Mouse (Mus musculus): ENCODE data around the gene 9530068E07Rik. TPM values are rescaled to one million over a fixed set of nuclear protein-coding genes. Genes with fewer than 3 reads are reported as not detected.

9530068E07Rik gene
- total and polyA plus RNA-seq, 3 experiments: 75.7 to 85.9 TPM; not detected in 1

DNA sequence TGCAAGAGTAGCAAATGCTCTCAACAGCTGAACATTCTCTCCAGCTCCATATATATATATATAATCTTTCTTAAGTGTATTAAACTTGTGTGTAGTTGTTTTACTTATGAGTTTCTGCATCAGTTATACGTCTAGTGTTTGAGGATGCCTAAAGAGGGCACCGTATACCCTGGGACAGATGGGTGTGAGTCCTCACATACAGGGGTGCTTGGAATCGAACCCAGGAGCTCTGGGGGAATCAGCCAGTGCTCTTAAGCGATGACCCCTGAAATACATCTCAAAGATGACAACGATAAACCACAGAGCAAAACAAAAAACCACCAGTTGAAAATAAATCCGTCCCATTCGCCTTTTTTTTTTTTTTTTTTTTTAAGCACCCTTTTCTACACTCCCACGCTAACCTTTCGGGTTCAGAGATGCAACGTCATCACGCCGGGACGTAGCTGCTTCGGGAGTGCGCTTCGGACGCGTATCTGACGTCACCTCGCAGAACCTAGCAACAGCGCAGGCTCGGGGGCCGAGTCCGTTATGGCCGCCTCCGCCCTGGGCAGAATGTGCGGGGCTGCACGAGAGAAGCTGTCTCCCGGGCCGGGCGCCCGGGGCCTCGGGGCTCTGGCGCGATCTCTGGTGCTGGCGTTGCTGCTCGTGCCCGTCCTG is at the start of gene 9530068E07Rik (continued):
- no peak for TF ChIP-seq BHLHE40 (IDR thresholded peaks at IDR 0.05; ENCODE audit: borderline replicate concordance, low read depth, low read length)
- peak; percentile 94 for TF ChIP-seq POLR2AphosphoS2 (IDR thresholded peaks at IDR 0.05; ENCODE audit: low read length)
- TF ChIP-seq E2F4 (IDR thresholded peaks at IDR 0.05; ENCODE audit: borderline replicate concordance, low read depth, low read length): 0 out of 2 replicates have a peak, but pooled peaks have one; percentile 24
- peak; percentile 69 for TF ChIP-seq MYC (IDR thresholded peaks at IDR 0.05; ENCODE audit: low read depth, low read length)

DNA sequence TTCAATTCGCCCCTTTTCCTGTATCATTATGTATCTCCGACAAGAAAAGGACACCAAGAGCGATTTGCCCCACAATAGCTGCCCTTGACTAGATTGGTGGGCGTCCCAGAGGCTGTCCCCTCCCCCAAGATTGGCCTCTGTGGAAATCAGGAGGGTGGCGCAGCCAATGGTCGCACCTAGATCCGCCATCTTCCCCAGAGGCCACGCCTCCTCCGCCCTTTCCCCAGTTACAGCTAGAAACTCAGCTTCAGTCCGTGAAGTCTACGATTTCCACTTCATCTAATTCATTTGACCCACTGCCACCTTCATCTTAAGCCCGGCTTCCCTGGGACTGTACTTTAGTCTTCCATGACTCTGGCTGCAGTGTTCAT is 49.6 kb upstream of the 9530068E07Rik start:
- Histone ChIP-seq H3K79me2 (ENCODE audit: control insufficient read depth, insufficient read depth, low read length, poor library complexity) (no peaks in the 10 kb centered on the region), H3K4me1 (ENCODE audit: control insufficient read depth in 1 of 2, insufficient read depth in 2 of 2, low read length in 2 of 2) (peaks cover 4 to 25% of the 10 kb centered on the region in 2 experiments), H3K4me3 (ENCODE audit: control insufficient read depth in 1 of 2, insufficient read depth in 1 of 2, low read depth in 2 of 2, low read length in 2 of 2) (peak overlapping the region; percentile 57 to 69), H3K27me3 (ENCODE audit: control insufficient read depth in 1 of 2, insufficient read depth in 2 of 2, low read length in 2 of 2) (no peaks in the 10 kb centered on the region), H3K36me3 (ENCODE audit: control insufficient read depth in 1 of 2, insufficient read depth in 2 of 2, low read length in 2 of 2) (peaks cover 0 to 9% of the 10 kb centered on the region in 2 experiments; a peak in 2 of 4 replicates), H3K9me3 (replicated peaks; ENCODE audit: insufficient read depth, low read length) (no peaks in the 10 kb centered on the region), H3K9ac (ENCODE audit: control insufficient read depth, low read depth, low read length, poor library complexity, severe bottlenecking) (peak overlapping the region; percentile 38), H3K27ac (ENCODE audit: control insufficient read depth, low read depth, low read length) (peak overlapping the region; percentile 3; the same call in 1 of the 2 replicates)
- TF ChIP-seq CTCF (IDR thresholded peaks at IDR 0.05 in 2 of 3, conservative IDR thresholded peaks at IDR 0.05 in 1 of 3; ENCODE audit: control insufficient read depth in 1 of 3, insufficient read depth in 1 of 3, low read depth in 2 of 3, low read length in 3 of 3, poor library complexity in 1 of 3, severe bottlenecking in 1 of 3) (no peak), POLR2A (IDR thresholded peaks at IDR 0.05; ENCODE audit: control insufficient read depth in 1 of 2, insufficient read depth in 1 of 2, low read depth in 1 of 2, low read length in 2 of 2, poor library complexity in 1 of 2) (0 out of 4 replicates have a peak, but pooled peaks of 1 of the 2 experiments have one; percentile 33)
- peak; percentile 89 for DNase-seq (ENCODE audit: low read depth, low spot score)

- Histone ChIP-seq H3K27ac (ENCODE audit: control insufficient read depth, low read depth, low read length) (no peak overlapping the region), H3K79me2 (ENCODE audit: control insufficient read depth, insufficient read depth, low read length, poor library complexity) (no peaks in the 10 kb centered on the region), H3K9ac (ENCODE audit: control insufficient read depth, low read depth, low read length, poor library complexity, severe bottlenecking) (no peak overlapping the region), H3K4me1 (ENCODE audit: control insufficient read depth in 1 of 2, insufficient read depth in 2 of 2, low read length in 2 of 2) (peaks cover 4 to 26% of the 10 kb centered on the region in 2 experiments), H3K27me3 (ENCODE audit: control insufficient read depth in 1 of 2, insufficient read depth in 2 of 2, low read length in 2 of 2) (no peaks in the 10 kb centered on the region), H3K36me3 (ENCODE audit: control insufficient read depth in 1 of 2, insufficient read depth in 2 of 2, low read length in 2 of 2) (peaks cover 0 to 9% of the 10 kb centered on the region in 2 experiments; a peak in 2 of 4 replicates), H3K4me3 (ENCODE audit: control insufficient read depth in 1 of 2, insufficient read depth in 1 of 2, low read depth in 2 of 2, low read length in 2 of 2) (no peak overlapping the region), H3K9me3 (replicated peaks; ENCODE audit: insufficient read depth, low read length) (no peaks in the 10 kb centered on the region)
- no peak for TF ChIP-seq ZKSCAN1 (IDR thresholded peaks at IDR 0.05; ENCODE audit: low read depth, low read length)
- TF ChIP-seq MAX (IDR thresholded peaks at IDR 0.05; ENCODE audit: low read length): no peak
- TF ChIP-seq HCFC1 (IDR thresholded peaks at IDR 0.05; ENCODE audit: low read depth, low read length): no peak
- no peak for TF ChIP-seq MAFK (IDR thresholded peaks at IDR 0.05; ENCODE audit: borderline replicate concordance, low read depth, low read length)
- no peak for TF ChIP-seq UBTF (IDR thresholded peaks at IDR 0.05; ENCODE audit: borderline replicate concordance, insufficient read depth, low read depth, low read length)
- TF ChIP-seq RCOR1 (IDR thresholded peaks at IDR 0.05; ENCODE audit: low read depth, low read length): no peak
- no peak for DNase-seq (ENCODE audit: low read depth, low spot score)
Measured at GRCm38 (mm10) chr11:52348156-52348555, 48.1 kb upstream of the 9530068E07Rik start.

Data from MEL (cell line).